Mouse (Mus musculus): ENCODE data around the gene Srcin1.

Srcin1 gene

DNA sequence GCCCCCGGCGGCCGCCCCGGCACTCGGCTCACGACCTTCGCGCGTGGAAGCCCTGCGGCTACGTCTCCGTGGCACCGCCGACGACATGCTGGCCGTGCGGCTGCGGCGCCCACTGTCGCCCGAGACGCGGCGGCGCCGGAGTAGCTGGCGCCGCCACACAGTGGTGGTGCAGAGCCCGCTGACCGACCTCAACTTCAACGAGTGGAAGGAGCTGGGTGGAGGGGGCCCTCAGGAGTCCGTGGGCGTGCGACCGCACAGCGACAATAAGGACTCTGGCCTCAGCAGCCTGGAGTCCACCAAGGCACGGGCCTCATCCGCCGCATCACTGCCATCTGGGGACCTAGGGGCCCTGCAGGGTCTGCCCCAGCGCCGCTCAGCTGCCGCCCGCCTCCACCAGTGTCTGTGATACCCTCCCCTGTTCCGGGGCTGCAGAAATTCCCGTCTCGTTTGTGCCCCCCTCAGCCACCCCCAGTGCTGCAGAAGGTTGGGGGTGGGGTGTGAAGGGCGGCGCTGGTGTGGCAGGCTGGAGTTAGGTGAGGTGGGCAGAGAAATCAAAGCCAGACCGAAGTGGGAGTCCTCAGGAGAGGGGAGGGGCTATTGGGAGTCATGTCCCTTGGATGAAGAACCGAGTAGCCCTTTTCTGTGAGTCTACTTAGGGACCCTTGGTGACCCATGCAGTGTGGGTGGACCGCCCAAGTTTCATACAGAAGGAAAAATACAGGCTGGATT is 75.1 kb downstream of the Srcin1 start:
- DNase-seq (ENCODE audit: low read depth, low spot score) = no peak
- Histone ChIP-seq H3K36me3 (ENCODE audit: control insufficient read depth, insufficient read depth, low read length, poor library complexity, severe bottlenecking) (no peaks in the 10 kb centered on the region), H3K27me3 (ENCODE audit: control insufficient read depth, insufficient read depth, low read length, poor library complexity, severe bottlenecking) (no peaks in the 10 kb centered on the region)

DNA sequence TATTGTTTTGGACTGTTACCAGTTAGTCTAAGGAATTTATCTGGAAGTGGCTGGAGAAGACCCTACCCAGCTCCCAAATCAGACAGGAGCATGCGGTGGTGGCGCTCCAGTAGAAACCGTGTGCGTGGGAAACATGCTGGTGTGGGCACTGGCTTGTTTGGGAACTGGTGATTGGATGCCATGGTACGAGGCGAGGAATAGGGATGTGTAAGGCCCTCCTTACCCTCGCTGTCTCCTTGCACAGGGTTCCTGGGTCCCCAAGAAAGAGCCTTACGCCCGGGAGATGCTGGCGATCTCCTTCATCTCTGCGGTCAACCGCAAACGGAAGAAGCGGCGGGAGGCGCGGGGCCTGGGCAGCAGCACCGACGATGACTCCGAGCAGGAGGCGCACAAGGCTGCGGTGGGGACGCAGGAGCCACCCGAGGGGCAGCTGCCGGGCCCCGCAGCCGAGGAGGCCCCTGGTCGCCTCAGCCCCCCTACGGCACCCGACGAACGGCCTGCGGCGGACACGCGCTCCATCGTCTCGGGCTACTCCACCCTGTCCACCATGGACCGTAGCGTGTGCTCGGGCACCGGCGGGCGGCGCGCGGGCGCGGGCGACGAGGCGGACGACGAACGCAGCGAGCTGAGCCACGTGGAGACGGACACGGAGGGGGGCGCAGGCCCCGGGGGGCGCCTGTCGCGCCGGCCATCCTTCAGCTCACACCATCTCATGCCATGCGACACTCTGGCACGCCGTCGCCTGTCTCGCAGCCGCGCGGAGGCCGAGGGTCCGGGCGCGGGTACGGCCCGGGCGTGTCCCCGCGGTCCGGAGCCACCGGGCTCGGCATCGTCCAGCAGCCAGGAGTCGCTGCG is 75.9 kb downstream of the Srcin1 start, which contains the start of gene 4933428G20Rik:
Gene 4933428G20Rik (minus strand): TSS at position 476 of the 855 bp plus-strand sequence.
- no peak for DNase-seq (ENCODE audit: low read depth, low spot score)
- Histone ChIP-seq H3K27me3 (ENCODE audit: control insufficient read depth, insufficient read depth, low read length, poor library complexity, severe bottlenecking) (no peaks in the 10 kb centered on the region), H3K36me3 (ENCODE audit: control insufficient read depth, insufficient read depth, low read length, poor library complexity, severe bottlenecking) (no peaks in the 10 kb centered on the region)

DNA sequence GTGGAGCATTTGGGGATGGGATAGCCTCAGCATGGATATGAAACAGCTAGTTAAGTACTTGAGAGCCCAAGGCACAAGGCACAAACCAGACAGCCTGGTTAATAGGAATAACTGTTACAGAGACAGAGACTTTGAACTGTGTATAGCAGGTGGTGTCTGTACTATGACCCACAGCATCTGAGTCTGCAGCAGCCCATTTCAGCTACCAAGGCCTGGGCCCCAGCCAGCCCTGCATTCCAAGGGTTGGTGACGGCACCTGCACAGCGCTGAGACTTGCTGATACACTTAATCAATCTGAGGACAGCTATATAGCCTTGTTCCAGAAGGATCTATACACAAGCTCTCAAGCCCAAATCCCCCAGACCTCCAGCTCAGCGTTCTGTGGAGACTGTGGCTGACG is 78.4 kb downstream of the Srcin1 start:
- Histone ChIP-seq H3K27me3 (ENCODE audit: control insufficient read depth, insufficient read depth, low read length, poor library complexity, severe bottlenecking) (no peaks in the 10 kb centered on the region), H3K36me3 (ENCODE audit: control insufficient read depth, insufficient read depth, low read length, poor library complexity, severe bottlenecking) (no peaks in the 10 kb centered on the region)
- no peak for DNase-seq (ENCODE audit: low read depth, low spot score)

DNA sequence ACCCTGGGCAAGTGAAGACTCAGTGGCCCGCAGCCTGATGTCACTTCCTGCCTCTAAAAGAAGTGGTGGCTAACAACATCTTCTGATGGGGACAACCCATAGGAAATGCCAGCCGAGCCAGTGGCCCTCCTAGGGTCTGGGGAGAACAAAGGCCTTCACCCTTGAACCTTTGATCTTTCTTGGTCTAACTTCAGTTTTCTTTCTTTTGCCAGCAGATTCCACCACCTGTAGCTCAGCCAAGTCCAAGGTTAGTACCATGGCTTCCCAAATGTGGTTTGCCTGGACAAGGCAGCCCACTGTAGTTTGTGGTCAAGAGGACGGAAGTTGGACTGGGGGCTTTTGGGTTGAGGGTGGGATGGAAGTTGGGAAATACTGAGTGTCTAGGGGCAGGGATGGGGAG is 83.2 kb downstream of the Srcin1 start:
- H3K36me3 ChIP-seq (ENCODE audit: control insufficient read depth, insufficient read depth, low read length, poor library complexity, severe bottlenecking) = no peaks in the 10 kb centered on the region
- no peak for DNase-seq (ENCODE audit: low read depth, low spot score)
- no peaks in the 10 kb centered on the region for H3K27me3 ChIP-seq (ENCODE audit: control insufficient read depth, insufficient read depth, low read length, poor library complexity, severe bottlenecking)

DNA sequence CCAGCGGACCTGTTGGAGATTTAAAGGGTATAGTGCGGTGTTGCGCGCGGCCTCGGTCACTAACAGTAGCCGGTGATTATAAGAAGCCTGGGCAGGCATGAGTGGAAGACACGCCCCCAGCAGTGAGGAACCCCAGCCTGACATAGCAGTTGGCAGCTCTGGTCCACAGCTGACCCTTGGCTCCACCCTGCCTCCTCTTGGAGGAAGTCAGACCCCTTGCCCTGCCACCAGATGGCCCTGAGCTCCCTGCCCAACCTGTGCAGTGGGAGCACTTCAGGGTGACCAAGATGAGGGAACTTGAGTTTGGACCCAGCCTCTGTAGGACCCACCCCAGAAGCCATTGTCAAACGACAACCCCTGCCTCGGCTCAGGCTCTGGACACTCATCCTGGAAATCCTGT is 84.3 kb downstream of the Srcin1 start:
- H3K36me3 ChIP-seq (ENCODE audit: control insufficient read depth, insufficient read depth, low read length, poor library complexity, severe bottlenecking) = no peaks in the 10 kb centered on the region
- no peak for DNase-seq (ENCODE audit: low read depth, low spot score)

DNA sequence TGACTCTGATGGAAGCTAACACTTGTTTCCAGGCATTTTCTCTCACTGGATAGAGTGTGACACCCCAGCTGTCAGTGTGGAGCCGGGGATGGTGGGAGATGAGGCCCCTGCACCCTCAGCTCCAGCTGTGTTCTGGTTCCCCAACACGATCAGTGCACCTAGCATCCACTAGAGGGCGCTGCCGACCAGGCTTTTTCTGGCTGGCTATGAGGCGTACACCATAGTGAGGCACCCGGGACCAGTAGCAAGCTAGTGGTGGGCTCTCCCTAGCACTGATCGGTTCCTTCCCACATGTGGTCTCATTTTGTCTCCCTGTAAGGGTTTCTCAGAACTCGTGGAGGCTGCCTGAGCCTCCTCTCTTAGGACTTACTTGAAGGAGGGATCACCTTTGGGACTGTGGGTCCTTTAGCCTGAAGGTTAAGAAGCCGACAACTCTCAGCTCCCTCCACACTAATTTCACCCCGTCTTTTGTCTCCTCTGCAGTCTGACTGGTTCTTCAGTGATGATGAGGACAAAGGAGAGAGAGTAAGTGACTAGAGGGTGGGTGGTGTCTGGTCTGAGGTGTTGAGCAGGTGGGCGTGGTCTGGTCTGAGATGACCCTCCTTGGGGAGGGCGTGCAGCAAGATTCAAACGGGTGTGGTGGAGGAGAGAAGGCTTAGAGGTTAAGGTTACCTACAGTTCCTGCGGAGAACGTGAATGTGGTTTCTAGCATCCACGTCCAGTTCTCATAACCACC is 86.2 kb downstream of the Srcin1 start:
- Histone ChIP-seq H3K36me3 (ENCODE audit: control insufficient read depth, insufficient read depth, low read length, poor library complexity, severe bottlenecking) (no peaks in the 10 kb centered on the region), H3K27me3 (ENCODE audit: control insufficient read depth, insufficient read depth, low read length, poor library complexity, severe bottlenecking) (no peaks in the 10 kb centered on the region)
- peak; percentile 87 for DNase-seq (ENCODE audit: low read depth, low spot score)

More for the DNA sequence above, 84.3 kb downstream of the Srcin1 start:
- no peaks in the 10 kb centered on the region for H3K27me3 ChIP-seq (ENCODE audit: control insufficient read depth, insufficient read depth, low read length, poor library complexity, severe bottlenecking)

DNA sequence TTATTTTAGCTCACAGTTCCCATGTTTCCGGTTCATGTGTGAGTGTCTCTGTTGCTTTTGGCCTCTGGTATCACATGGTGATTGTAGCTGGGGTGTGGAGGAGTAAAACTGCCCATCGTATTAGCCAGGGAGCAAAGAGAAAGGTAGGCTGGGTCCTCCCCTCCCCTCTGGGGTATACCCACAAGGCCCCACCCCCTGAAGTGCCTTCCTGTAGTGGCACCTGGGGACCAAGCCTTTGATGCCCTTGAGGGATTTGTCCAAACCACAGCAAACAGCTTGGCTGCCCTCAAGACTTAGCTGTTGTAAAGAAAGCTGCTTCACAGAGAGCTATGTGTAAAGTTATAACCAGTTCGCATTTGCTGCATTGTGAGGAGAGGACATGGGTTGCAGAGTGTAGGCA is 88.3 kb downstream of the Srcin1 start:
- Histone ChIP-seq H3K27me3 (ENCODE audit: control insufficient read depth, insufficient read depth, low read length, poor library complexity, severe bottlenecking) (no peaks in the 10 kb centered on the region), H3K36me3 (ENCODE audit: control insufficient read depth, insufficient read depth, low read length, poor library complexity, severe bottlenecking) (no peaks in the 10 kb centered on the region)
- DNase-seq (ENCODE audit: low read depth, low spot score) = peak; percentile 44

DNA sequence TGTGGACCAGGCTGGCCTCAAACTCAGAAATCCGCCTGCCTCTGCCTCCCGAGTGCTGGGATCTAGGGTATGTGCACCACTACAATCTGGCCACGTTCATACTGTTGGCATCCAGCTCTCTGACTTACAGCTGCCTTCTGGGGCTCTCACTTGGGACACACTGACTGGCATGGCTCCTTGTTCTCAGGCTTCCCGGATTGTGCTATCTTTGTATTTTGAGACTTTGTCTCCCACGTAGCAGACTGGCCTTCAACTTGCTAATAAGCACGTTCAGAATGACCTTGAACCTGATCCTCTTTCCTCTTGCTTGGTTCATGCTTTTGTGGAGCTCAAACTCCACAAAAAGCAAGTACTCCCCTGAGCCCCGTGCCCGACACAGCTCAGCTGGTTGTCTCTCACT is 90.3 kb downstream of the Srcin1 start:
- H3K27me3 ChIP-seq (ENCODE audit: control insufficient read depth, insufficient read depth, low read length, poor library complexity, severe bottlenecking) = no peaks in the 10 kb centered on the region
- no peak for DNase-seq (ENCODE audit: low read depth, low spot score)
- no peaks in the 10 kb centered on the region for H3K36me3 ChIP-seq (ENCODE audit: control insufficient read depth, insufficient read depth, low read length, poor library complexity, severe bottlenecking)

DNA sequence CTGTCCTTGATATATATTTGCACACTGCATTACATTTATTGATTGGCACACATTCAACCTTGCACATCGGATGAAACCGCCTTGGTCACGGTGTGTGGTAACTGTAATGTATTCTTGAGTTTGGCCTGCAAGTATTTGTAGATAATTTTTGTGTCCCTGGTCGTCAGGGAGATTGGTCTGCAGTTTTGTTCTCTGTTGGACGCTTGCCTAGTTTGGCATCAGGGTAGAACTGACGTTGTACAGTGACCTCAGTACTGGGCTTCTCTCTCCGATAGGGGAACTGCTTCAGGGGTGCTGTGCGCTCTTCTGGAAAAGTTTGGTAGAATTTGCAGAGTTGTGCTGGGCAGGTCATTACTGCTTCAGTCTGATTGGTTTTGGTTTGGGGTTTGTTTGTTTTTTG is 96.2 kb downstream of the Srcin1 start:
- DNase-seq (ENCODE audit: low read depth, low spot score) = peak; percentile 24
- Histone ChIP-seq H3K36me3 (ENCODE audit: control insufficient read depth, insufficient read depth, low read length, poor library complexity, severe bottlenecking) (no peaks in the 10 kb centered on the region), H3K27me3 (ENCODE audit: control insufficient read depth, insufficient read depth, low read length, poor library complexity, severe bottlenecking) (no peaks in the 10 kb centered on the region)

DNA sequence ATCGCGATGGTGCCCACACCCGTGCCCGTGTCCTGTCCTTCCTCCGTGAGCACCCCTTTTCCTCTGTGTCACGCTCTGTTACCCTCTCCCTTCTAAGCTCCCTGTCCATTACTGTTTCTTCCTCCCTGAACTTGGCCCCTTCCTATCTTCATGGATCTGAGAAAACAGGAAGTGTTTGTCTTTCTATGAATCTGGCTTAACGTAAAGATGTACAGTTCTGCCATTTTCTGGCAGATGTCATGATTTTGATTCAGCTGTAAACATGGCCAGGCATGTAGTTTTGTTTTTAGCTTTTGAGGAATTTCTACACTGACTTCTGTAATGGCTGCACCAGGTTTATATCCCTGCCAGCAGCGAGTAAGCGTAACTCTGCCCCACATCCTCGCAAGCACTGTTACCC is 96.9 kb downstream of the Srcin1 start:
- no peaks in the 10 kb centered on the region for H3K36me3 ChIP-seq (ENCODE audit: control insufficient read depth, insufficient read depth, low read length, poor library complexity, severe bottlenecking)
- DNase-seq (ENCODE audit: low read depth, low spot score) = no peak
- H3K27me3 ChIP-seq (ENCODE audit: control insufficient read depth, insufficient read depth, low read length, poor library complexity, severe bottlenecking) = no peaks in the 10 kb centered on the region

DNA sequence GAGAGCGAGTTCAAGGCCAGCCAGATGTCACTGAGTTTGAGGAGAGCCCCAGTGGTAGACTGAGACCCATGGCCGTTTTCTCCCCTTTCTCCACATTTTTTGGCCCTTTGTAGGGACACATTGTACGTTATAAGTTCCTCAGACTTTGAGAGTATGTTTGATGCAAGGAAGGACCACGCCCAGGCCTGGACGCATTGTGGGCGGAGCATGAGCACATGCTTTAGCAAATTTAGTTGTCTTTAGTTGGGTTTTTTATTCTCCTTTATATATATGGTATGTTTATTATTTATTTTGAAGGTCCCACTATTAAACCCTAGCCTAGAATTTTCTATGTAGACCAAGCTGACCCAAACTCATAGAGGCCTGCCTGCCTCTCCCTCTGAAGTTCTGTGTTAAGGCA is 97.6 kb downstream of the Srcin1 start:
- no peak for DNase-seq (ENCODE audit: low read depth, low spot score)
- no peaks in the 10 kb centered on the region for H3K27me3 ChIP-seq (ENCODE audit: control insufficient read depth, insufficient read depth, low read length, poor library complexity, severe bottlenecking)
- H3K36me3 ChIP-seq (ENCODE audit: control insufficient read depth, insufficient read depth, low read length, poor library complexity, severe bottlenecking) = no peaks in the 10 kb centered on the region

DNA sequence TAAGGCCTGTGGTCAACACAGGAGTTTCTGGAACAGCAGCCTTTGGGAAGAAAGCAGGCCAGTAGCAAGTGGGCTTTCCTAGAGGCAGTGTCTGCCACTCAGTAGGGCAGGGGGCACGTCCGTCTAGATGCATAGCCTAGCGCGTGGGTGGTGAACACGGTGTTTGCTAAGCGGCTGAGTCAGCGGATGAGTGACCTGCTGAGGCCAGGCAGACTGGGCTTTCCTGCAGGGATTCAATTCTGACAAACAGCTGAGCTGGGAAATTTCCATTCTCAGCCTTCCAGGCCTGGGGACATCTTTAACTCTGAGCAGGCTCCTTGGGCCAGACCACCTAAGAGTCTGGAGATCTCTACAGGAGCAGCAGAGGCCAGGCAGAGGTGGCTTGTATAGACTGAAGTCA is 98.6 kb downstream of the Srcin1 start:
- no peaks in the 10 kb centered on the region for H3K36me3 ChIP-seq (ENCODE audit: control insufficient read depth, insufficient read depth, low read length, poor library complexity, severe bottlenecking)
- H3K27me3 ChIP-seq (ENCODE audit: control insufficient read depth, insufficient read depth, low read length, poor library complexity, severe bottlenecking) = no peaks in the 10 kb centered on the region
- no peak for DNase-seq (ENCODE audit: low read depth, low spot score)

DNA sequence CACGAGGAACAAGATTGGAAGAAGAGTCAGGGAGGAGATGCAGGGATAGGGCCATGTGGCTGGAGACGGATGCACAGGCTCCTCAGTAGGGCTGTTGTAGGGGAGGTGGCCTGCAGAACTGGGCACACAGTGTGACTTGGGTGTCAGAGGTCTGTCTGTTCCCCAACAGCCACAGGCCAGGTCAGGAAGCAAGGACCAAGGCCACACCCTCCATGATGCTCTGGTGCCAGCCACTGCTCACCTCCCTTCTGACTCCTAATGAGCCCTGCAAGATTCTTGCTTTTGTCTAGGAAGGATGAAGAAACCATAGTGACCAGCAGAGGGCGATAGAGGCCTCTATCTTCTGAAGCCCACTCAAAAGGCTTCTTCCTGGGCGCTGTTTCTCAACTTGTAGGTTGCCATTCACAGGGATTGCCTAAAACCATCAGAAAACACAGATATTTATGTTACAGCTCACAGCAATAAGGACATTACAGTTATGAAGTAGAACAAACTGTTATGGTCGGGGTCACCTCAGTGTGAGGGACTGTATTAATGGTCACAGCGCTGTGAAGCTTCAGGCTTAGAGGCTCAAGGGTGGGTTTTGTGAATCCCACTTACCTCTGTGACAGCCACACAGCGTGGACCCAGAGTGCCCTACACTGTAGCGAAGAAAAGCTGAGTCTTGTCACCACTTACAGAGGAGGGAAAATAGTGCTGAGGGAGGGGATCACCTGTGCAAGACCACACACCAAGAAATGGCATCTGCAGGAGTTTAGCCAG is 99.5 kb downstream of the Srcin1 start:
- Histone ChIP-seq H3K27me3 (ENCODE audit: control insufficient read depth, insufficient read depth, low read length, poor library complexity, severe bottlenecking) (no peaks in the 10 kb centered on the region), H3K36me3 (ENCODE audit: control insufficient read depth, insufficient read depth, low read length, poor library complexity, severe bottlenecking) (no peaks in the 10 kb centered on the region)
- peak; percentile 83 for DNase-seq (ENCODE audit: low read depth, low spot score)

DNA sequence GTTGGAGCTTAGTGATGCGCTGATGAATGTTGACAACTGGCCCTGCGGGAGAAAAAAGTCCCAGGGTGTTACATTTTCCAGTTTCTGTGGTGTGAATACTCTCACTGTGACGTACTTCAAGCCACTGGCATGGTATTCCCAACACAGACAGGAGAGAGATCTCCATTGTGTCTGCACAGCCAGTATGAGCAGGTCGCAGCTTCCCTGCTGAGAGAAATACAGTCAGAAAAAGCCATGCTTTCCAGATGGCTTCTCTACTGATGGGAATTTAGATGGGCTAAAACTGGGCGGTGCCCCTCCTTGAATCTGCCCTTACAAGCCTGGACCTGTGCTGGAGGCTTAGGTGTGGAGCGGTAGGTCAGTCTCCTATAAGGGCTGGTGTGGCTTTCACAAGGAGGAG is 104.7 kb downstream of the Srcin1 start:
- DNase-seq (ENCODE audit: low read depth, low spot score) = no peak
- Histone ChIP-seq H3K36me3 (ENCODE audit: control insufficient read depth, insufficient read depth, low read length, poor library complexity, severe bottlenecking) (no peaks in the 10 kb centered on the region), H3K27me3 (ENCODE audit: control insufficient read depth, insufficient read depth, low read length, poor library complexity, severe bottlenecking) (no peaks in the 10 kb centered on the region)
